9 mouse cellular contexts compared by ENCODE assay signal in genomic region chr14:120831397-120831796, GRCm38 (mm10).
DNase-seq lines count a peak whose midpoint lies in the region; ATAC-seq lines count a peak whose summit lies in the region.
"Had no signal": no experiment of that assay in that cellular context is flagged by ENCODE, and none has a peak within 500 bp of the region (broad histone marks: within the 10 kb centered on the region; RNA-seq: fewer than 3 reads in every experiment).

No protein-coding gene starts in this region.

- DNase-seq in kidney, postnatal 25 days: no peak
- no peak for DNase-seq in neural tube, embryonic 11.5 days (ENCODE audit: low spot score)
- no peak for DNase-seq in neural tube, embryonic 10.5 days (ENCODE audit: extremely low spot score, low spot score)
- DNase-seq in urinary bladder, adult 2 months (ENCODE audit: low spot score): no peak
- no peak for DNase-seq in ovary, postnatal 10 days (ENCODE audit: low spot score)

- H3K27me3 ChIP-seq in kidney, embryonic 16.5 days (ENCODE audit: insufficient read depth, low read length): no peaks in the 10 kb centered on the region
- no peaks in the 10 kb centered on the region for H3K27me3 ChIP-seq in neural tube, embryonic 11.5 days (ENCODE audit: control insufficient read depth, insufficient read depth, low read length)
- H3K27me3 ChIP-seq in midbrain, embryonic 16.5 days (ENCODE audit: control insufficient read depth, insufficient read depth, low read depth, low read length): no peaks in the 10 kb centered on the region
- H3K27me3 ChIP-seq: embryonic facial prominence, embryonic 15.5 days; heart, embryonic 15.5 days had no signal

- H3K4me2 ChIP-seq in kidney, embryonic 16.5 days (replicated peaks; ENCODE audit: low read depth, low read length): peak overlapping the region; percentile 54; the same call in 1 of the 2 replicates
- H3K4me2 ChIP-seq in neural tube, embryonic 11.5 days (ENCODE audit: low read depth): peak overlapping the region; percentile 22; the same call in 1 of the 2 replicates
- no peak overlapping the region; the same call in 1 of the 2 replicates for H3K4me2 ChIP-seq in midbrain, embryonic 16.5 days (ENCODE audit: low read length)

- H3K4me1 ChIP-seq in kidney, embryonic 16.5 days (ENCODE audit: insufficient read depth, low read length): peaks cover 12% of the 10 kb centered on the region
- peaks cover 7% of the 10 kb centered on the region for H3K4me1 ChIP-seq in neural tube, embryonic 11.5 days (ENCODE audit: control insufficient read depth, insufficient read depth, low read length)
- H3K4me1 ChIP-seq in midbrain, embryonic 16.5 days (ENCODE audit: control insufficient read depth, insufficient read depth, low read length): no peaks in the 10 kb centered on the region

- H3K4me3 ChIP-seq in kidney, embryonic 16.5 days (ENCODE audit: low read length): no peak overlapping the region
- no peak overlapping the region for H3K4me3 ChIP-seq in neural tube, embryonic 11.5 days (ENCODE audit: low read depth, low read length)
- no peak overlapping the region for H3K4me3 ChIP-seq in midbrain, embryonic 16.5 days (ENCODE audit: low read depth, low read length)

- 0 out of 2 replicates have a peak overlapping the region, but pooled peaks have one; percentile 97 for H3K27ac ChIP-seq in kidney, embryonic 16.5 days (ENCODE audit: low read length)
- no peak overlapping the region for H3K27ac ChIP-seq in neural tube, embryonic 11.5 days (ENCODE audit: low read depth, low read length)
- H3K27ac ChIP-seq in midbrain, embryonic 16.5 days (ENCODE audit: low read length): no peak overlapping the region

- H3K9ac ChIP-seq in kidney, embryonic 16.5 days (replicated peaks; ENCODE audit: low read length): no peak overlapping the region
- H3K9ac ChIP-seq in neural tube, embryonic 11.5 days (ENCODE audit: low read length): no peak overlapping the region
- H3K9ac ChIP-seq in midbrain, embryonic 16.5 days (ENCODE audit: low read depth, low read length): no peak overlapping the region
- H3K9ac ChIP-seq: embryonic facial prominence, embryonic 15.5 days had no signal

- ATAC-seq in kidney, embryonic 16.5 days (ENCODE audit: low FRiP score, low TSS enrichment): no peak
- ATAC-seq in neural tube, embryonic 11.5 days (ENCODE audit: insufficient read depth, low FRiP score, low TSS enrichment): 0 out of 2 replicates have a peak, but pooled peaks have one; percentile 5
- ATAC-seq in midbrain, embryonic 16.5 days: peak; percentile 26; the same call in 1 of the 2 replicates

- no peaks in the 10 kb centered on the region for H3K9me3 ChIP-seq in kidney, embryonic 16.5 days (ENCODE audit: low read length)
- no peaks in the 10 kb centered on the region for H3K9me3 ChIP-seq in neural tube, embryonic 11.5 days (ENCODE audit: control insufficient read depth, low read length)
- H3K9me3 ChIP-seq in midbrain, embryonic 16.5 days (replicated peaks; ENCODE audit: control insufficient read depth, low read length, poor library complexity, severe bottlenecking): no peaks in the 10 kb centered on the region
- H3K9me3 ChIP-seq: embryonic facial prominence, embryonic 15.5 days; heart, embryonic 15.5 days had no signal

- WGBS in kidney, embryonic 16.5 days: 60% methylated on average over 5 of the region's 5 CpGs
- 70% methylated on average over 5 of the region's 5 CpGs for WGBS in neural tube, embryonic 11.5 days
- 46% methylated on average over 5 of the region's 5 CpGs for WGBS in midbrain, embryonic 16.5 days

- H3K36me3 ChIP-seq in kidney, embryonic 16.5 days (ENCODE audit: insufficient read depth, low read length): no peaks in the 10 kb centered on the region
- H3K36me3 ChIP-seq in neural tube, embryonic 11.5 days (ENCODE audit: control insufficient read depth, insufficient read depth, low read length): no peaks in the 10 kb centered on the region
- H3K36me3 ChIP-seq in midbrain, embryonic 16.5 days (ENCODE audit: control insufficient read depth, insufficient read depth, low read length): no peaks in the 10 kb centered on the region
- H3K36me3 ChIP-seq: embryonic facial prominence, embryonic 15.5 days; heart, embryonic 15.5 days had no signal
